Mouse (Mus musculus): ENCODE results near the gene Gga1.
"Not testable (repeated sequence)": the region's sequence is repeated elsewhere in the genome, so short reads cannot be mapped to it uniquely, and the experiment has no call there.

Gene Gga1

GRCm38 (mm10) chr15:78844791-78845190 lies 32.2 kb upstream of the Gga1 start:
- DNase-seq (ENCODE audit: extremely low read depth, low read depth, low spot score) = no peak

GRCm38 (mm10) chr15:78845321-78845720 lies 31.7 kb upstream of the Gga1 start:
- DNase-seq (ENCODE audit: extremely low read depth, low read depth, low spot score) = no peak

GRCm38 (mm10) chr15:78845867-78846266 lies 31.1 kb upstream of the Gga1 start:
- no peak for DNase-seq (ENCODE audit: extremely low read depth, low read depth, low spot score)

- no peak for DNase-seq (ENCODE audit: extremely low read depth, low read depth, low spot score)
Observed at GRCm38 (mm10) chr15:78846352-78846751, 30.6 kb upstream of the Gga1 start.

GRCm38 (mm10) chr15:78846805-78847204 lies 30.2 kb upstream of the Gga1 start:
- not testable (repeated sequence) for DNase-seq (ENCODE audit: extremely low read depth, low read depth, low spot score)

- no peak for DNase-seq (ENCODE audit: extremely low read depth, low read depth, low spot score)
Observed at GRCm38 (mm10) chr15:78848467-78848866, 28.5 kb upstream of the Gga1 start.

- DNase-seq (ENCODE audit: extremely low read depth, low read depth, low spot score) = no peak
Observed at GRCm38 (mm10) chr15:78849485-78849884, 27.5 kb upstream of the Gga1 start.

- DNase-seq (ENCODE audit: extremely low read depth, low read depth, low spot score) = no peak
Observed at GRCm38 (mm10) chr15:78850059-78850824, 26.7 kb upstream of the Gga1 start.

GRCm38 (mm10) chr15:78850944-78851343 lies 26.0 kb upstream of the Gga1 start:
- DNase-seq (ENCODE audit: extremely low read depth, low read depth, low spot score) = no peak

- DNase-seq (ENCODE audit: extremely low read depth, low read depth, low spot score) = no peak
Observed at GRCm38 (mm10) chr15:78851505-78852153, 25.4 kb upstream of the Gga1 start.

GRCm38 (mm10) chr15:78855303-78855965 lies 21.6 kb upstream of the Gga1 start, which contains the start of gene Lgals2:
Gene Lgals2, minus strand, starts transcription at chr15:78855529.
- no peak for DNase-seq (ENCODE audit: extremely low read depth, low read depth, low spot score)

- no peak for DNase-seq (ENCODE audit: extremely low read depth, low read depth, low spot score)
Observed at GRCm38 (mm10) chr15:78857009-78857408, 20.0 kb upstream of the Gga1 start.

GRCm38 (mm10) chr15:78859311-78859710 lies 17.7 kb upstream of the Gga1 start:
- DNase-seq (ENCODE audit: extremely low read depth, low read depth, low spot score) = no peak

GRCm38 (mm10) chr15:78859714-78860113 lies 17.3 kb upstream of the Gga1 start:
- DNase-seq (ENCODE audit: extremely low read depth, low read depth, low spot score) = no peak

GRCm38 (mm10) chr15:78862280-78862679 lies 14.7 kb upstream of the Gga1 start:
- DNase-seq (ENCODE audit: extremely low read depth, low read depth, low spot score) = no peak

- DNase-seq (ENCODE audit: extremely low read depth, low read depth, low spot score) = no peak
Observed at GRCm38 (mm10) chr15:78863154-78863553, 13.8 kb upstream of the Gga1 start.

GRCm38 (mm10) chr15:78863852-78864253 lies 13.1 kb upstream of the Gga1 start:
- no peak for DNase-seq (ENCODE audit: extremely low read depth, low read depth, low spot score)

- DNase-seq (ENCODE audit: extremely low read depth, low read depth, low spot score) = no peak
Observed at GRCm38 (mm10) chr15:78868398-78868797, 8.6 kb upstream of the Gga1 start.

- no peak for DNase-seq (ENCODE audit: extremely low read depth, low read depth, low spot score)
Observed at GRCm38 (mm10) chr15:78868826-78869233, 8.2 kb upstream of the Gga1 start.

- DNase-seq (ENCODE audit: extremely low read depth, low read depth, low spot score) = no peak
Observed at GRCm38 (mm10) chr15:78869775-78870174, 7.2 kb upstream of the Gga1 start.

GRCm38 (mm10) chr15:78872021-78872608 lies 4.9 kb upstream of the Gga1 start:
- peak; percentile 96 for DNase-seq (ENCODE audit: extremely low read depth, low read depth, low spot score)

Measured in fat pad, adult 2 months (tissue).